Mouse (Mus musculus) kidney, postnatal 25 days (tissue): Measurements from ENCODE around the gene Zfp472.
"Not testable (repeated sequence)": the region's sequence is repeated elsewhere in the genome, so short reads cannot be mapped to it uniquely, and the experiment has no call there.

ENCODE experiments used
- DNase-seq, 2 experiments: peaks; one replicate each; pipeline ENCODE4 v3.0.0; 2021; ENCODE audit warnings: mixed read lengths in 2 of 2

Zfp472 gene

DNA sequence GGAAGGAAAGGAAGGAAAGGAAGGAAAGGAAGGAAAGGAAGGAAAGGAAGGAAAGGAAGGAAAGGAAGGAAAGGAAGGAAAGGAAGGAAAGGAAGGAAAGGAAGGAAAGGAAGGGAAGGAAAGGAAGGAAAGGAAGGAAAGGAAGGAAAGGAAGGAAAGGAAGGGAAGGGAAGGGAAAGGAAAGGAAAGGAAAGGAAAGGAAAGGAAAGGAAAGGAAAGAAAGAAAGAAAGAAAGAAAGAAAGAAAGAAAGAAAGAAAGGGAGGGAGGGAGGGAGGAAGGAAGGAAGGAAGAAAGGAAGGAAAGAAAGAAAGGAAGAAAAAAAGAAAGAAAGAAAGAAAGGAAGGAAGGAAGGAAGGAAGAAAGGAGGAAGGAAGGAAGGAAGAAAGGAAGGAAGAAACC is 54.8 kb downstream of the Zfp472 start:
- DNase-seq: not testable (repeated sequence)
